Mouse (Mus musculus): ENCODE measurements around the gene Alx1. TPM values are rescaled to one million over a fixed set of nuclear protein-coding genes. Genes with fewer than 3 reads are reported as not detected.

The Alx1 gene
- polyA plus RNA-seq, 1 experiment from 2014 or later, result not detected

DNA sequence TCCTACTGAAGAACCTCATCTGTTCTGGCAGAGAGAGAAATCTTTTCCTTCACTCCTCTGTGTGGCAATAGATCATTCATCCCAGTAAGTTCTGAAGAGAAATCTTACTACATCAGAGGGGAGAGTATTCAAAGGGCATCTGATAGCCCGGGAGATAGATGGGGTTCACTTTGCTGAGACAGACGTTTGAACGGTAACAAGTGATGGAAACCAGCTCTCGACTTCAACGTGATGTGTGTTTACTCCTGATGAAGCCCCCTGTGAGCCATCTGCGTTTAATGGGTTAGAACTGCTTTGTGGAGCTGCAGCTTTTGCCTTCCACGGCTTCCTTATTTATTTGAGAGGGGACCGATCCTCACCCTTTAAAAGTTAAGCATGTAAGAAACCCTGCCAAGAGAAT is 29.1 kb downstream of the Alx1 start:
- Histone ChIP-seq H3K36me3 (ENCODE audit: insufficient read depth, low read length) (no peaks in the 10 kb centered on the region), H3K9ac (replicated peaks; ENCODE audit: low read depth) (no peak overlapping the region), H3K4me3 (ENCODE audit: low read depth, low read length) (no peak overlapping the region), H3K4me2 (replicated peaks; ENCODE audit: low read depth, low read length) (no peak overlapping the region), H3K4me1 (ENCODE audit: insufficient read depth, low read depth, low read length) (no peaks in the 10 kb centered on the region), H3K27ac (ENCODE audit: low read length) (no peak overlapping the region), H3K9me3 (ENCODE audit: low read length) (no peaks in the 10 kb centered on the region), H3K27me3 (replicated peaks; ENCODE audit: insufficient read depth, low read length) (no peaks in the 10 kb centered on the region)
- no peak for TF ChIP-seq CTCF (IDR thresholded peaks at IDR 0.05)
- no peak for TF ChIP-seq EP300 (IDR thresholded peaks at IDR 0.05)
- WGBS, result 8% methylated on average over 8 of the region's 8 CpGs
- DNase-seq (ENCODE audit: low spot score), result no peak
- ATAC-seq, result no peak

GRCm38 (mm10) chr10:102999584-102999983 is 30.4 kb downstream of the Alx1 start:
- H3K36me3 ChIP-seq (ENCODE audit: insufficient read depth, low read length), result no peaks in the 10 kb centered on the region
- H3K4me3 ChIP-seq (ENCODE audit: low read depth, low read length), result no peak overlapping the region
- no peaks in the 10 kb centered on the region for H3K27me3 ChIP-seq (replicated peaks; ENCODE audit: insufficient read depth, low read length)
- DNase-seq (ENCODE audit: low spot score), result no peak
- no peaks in the 10 kb centered on the region for H3K9me3 ChIP-seq (ENCODE audit: low read length)
- no peak overlapping the region for H3K4me2 ChIP-seq (replicated peaks; ENCODE audit: low read depth, low read length)
- ATAC-seq, result no peak
- H3K27ac ChIP-seq (ENCODE audit: low read length), result no peak overlapping the region
- TF ChIP-seq EP300 (IDR thresholded peaks at IDR 0.05) (no peak), CTCF (IDR thresholded peaks at IDR 0.05) (0 out of 2 replicates have a peak, but pooled peaks have one; percentile 13)
- no peaks in the 10 kb centered on the region for H3K4me1 ChIP-seq (ENCODE audit: insufficient read depth, low read depth, low read length)
- no peak overlapping the region for H3K9ac ChIP-seq (replicated peaks; ENCODE audit: low read depth)

GRCm38 (mm10) chr10:102975106-102975505 is 54.9 kb downstream of the Alx1 start:
- ATAC-seq, result no peak
- no peak for DNase-seq (ENCODE audit: low spot score)
- 55% methylated on average over 5 of the region's 5 CpGs for WGBS

GRCm38 (mm10) chr10:102959602-102960001 is 70.4 kb downstream of the Alx1 start:
- WGBS, result 87% methylated on average over 2 of the region's 2 CpGs

More at GRCm38 (mm10) chr10:102975106-102975505, 54.9 kb downstream of the Alx1 start:
- Histone ChIP-seq H3K4me1 (ENCODE audit: insufficient read depth, low read depth, low read length) (no peaks in the 10 kb centered on the region), H3K36me3 (ENCODE audit: insufficient read depth, low read length) (no peaks in the 10 kb centered on the region), H3K4me2 (replicated peaks; ENCODE audit: low read depth, low read length) (no peak overlapping the region), H3K27me3 (replicated peaks; ENCODE audit: insufficient read depth, low read length) (no peaks in the 10 kb centered on the region), H3K4me3 (ENCODE audit: low read depth, low read length) (no peak overlapping the region), H3K27ac (ENCODE audit: low read length) (no peak overlapping the region), H3K9ac (replicated peaks; ENCODE audit: low read depth) (no peak overlapping the region), H3K9me3 (ENCODE audit: low read length) (no peaks in the 10 kb centered on the region)
- TF ChIP-seq CTCF (IDR thresholded peaks at IDR 0.05) (no peak), EP300 (IDR thresholded peaks at IDR 0.05) (no peak)

More at GRCm38 (mm10) chr10:102959602-102960001, 70.4 kb downstream of the Alx1 start:
- Histone ChIP-seq H3K4me1 (ENCODE audit: insufficient read depth, low read depth, low read length) (no peaks in the 10 kb centered on the region), H3K9me3 (ENCODE audit: low read length) (no peaks in the 10 kb centered on the region), H3K27ac (ENCODE audit: low read length) (no peak overlapping the region), H3K36me3 (ENCODE audit: insufficient read depth, low read length) (no peaks in the 10 kb centered on the region), H3K4me2 (replicated peaks; ENCODE audit: low read depth, low read length) (no peak overlapping the region), H3K9ac (replicated peaks; ENCODE audit: low read depth) (no peak overlapping the region), H3K27me3 (replicated peaks; ENCODE audit: insufficient read depth, low read length) (no peaks in the 10 kb centered on the region), H3K4me3 (ENCODE audit: low read depth, low read length) (no peak overlapping the region)
- 0 out of 2 replicates have a peak, but pooled peaks have one; percentile 9 for TF ChIP-seq CTCF (IDR thresholded peaks at IDR 0.05)
- TF ChIP-seq EP300 (IDR thresholded peaks at IDR 0.05), result no peak
- no peak for DNase-seq (ENCODE audit: low spot score)
- no peak for ATAC-seq

Other genes starting within 250 kb of the Alx1 start
- gene Lrriq1, start 206.1 kb upstream of the Alx1 start, polyA plus RNA-seq (2015; fragmentation: Nextera tagmentation; extraction: Ambion mirVana), result 5.5 and 7.9 TPM in 2 replicates

Measured in lung, postnatal 0 days (tissue).